Mouse (Mus musculus): Measurements from ENCODE around the gene Atad2b. TPM values are rescaled to one million over a fixed set of nuclear protein-coding genes. Genes with fewer than 3 reads are reported as not detected.
"Not testable (repeated sequence)": the region's sequence is repeated elsewhere in the genome, so short reads cannot be mapped to it uniquely, and the experiment has no call there.

Gene Atad2b
- total and polyA plus RNA-seq, 2 experiments from 2014 or later: 4.9 to 18.2 TPM

DNA sequence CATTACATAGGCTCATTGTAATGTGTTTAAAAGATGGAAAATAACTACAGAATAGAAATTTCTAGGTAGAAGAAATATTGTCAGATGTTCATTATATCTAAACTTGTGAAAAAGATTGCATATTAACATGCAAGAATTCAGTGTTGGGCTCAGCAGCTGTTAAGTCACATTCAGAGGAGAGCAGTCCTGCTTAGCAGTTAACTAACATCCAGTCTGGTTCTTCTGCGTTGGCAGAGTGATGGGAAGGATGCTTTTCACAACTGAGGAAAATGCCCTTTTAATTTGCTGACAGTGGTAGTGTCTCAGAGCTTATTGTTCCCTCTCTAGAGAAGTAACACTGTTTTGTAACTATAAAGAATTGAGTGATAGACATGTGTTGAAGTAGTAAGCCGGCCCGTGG is 88.2 kb downstream of the Atad2b start:
- Histone ChIP-seq H3K4me2 (ENCODE audit: low read depth, low read length) (no peak overlapping the region), H3K9ac (replicated peaks; ENCODE audit: low read depth, low read length) (no peak overlapping the region), H3K36me3 (replicated peaks; ENCODE audit: control insufficient read depth, insufficient read depth, low read length) (peaks cover 15% of the 10 kb centered on the region), H3K9me3 (replicated peaks; ENCODE audit: control insufficient read depth, low read length) (no peaks in the 10 kb centered on the region), H3K4me1 (ENCODE audit: control insufficient read depth, insufficient read depth) (no peaks in the 10 kb centered on the region), H3K27ac (ENCODE audit: low read depth) (no peak overlapping the region), H3K27me3 (ENCODE audit: control insufficient read depth, insufficient read depth, low read length) (no peaks in the 10 kb centered on the region), H3K4me3 (ENCODE audit: low read depth, low read length) (no peak overlapping the region)
- ATAC-seq (ENCODE audit: insufficient read depth, low read depth) (no peak), DNase-seq (ENCODE audit: low spot score) (no peak)
- TF ChIP-seq CTCF (IDR thresholded peaks at IDR 0.05; ENCODE audit: low read depth) (no peak), EP300 (IDR thresholded peaks at IDR 0.05; ENCODE audit: low read depth) (no peak)
- WGBS: 83% methylated on average over 3 of the region's 3 CpGs

DNA sequence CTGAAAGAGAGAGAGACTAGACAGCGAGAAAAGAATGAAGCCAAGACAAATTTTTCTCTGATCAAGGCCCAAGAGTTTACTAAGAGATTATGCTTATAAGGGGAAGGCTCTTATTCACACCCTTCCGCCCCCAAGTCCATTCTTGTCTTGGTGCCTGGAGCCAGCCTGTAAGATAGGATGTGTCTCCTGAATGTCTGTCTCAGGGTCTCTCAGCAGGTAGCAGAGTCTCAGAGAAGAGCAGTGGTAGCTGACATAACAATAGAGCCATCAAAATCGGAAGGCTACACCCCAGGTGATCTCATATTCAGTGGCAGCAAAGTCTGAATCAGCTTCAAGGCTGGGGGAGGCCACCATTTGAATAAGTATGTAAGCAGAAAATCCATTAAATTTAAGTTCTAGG is 88.6 kb downstream of the Atad2b start:
- peaks cover 11% of the 10 kb centered on the region for H3K36me3 ChIP-seq (replicated peaks; ENCODE audit: control insufficient read depth, insufficient read depth, low read length)
- ATAC-seq (ENCODE audit: insufficient read depth, low read depth); H3K27ac ChIP-seq (ENCODE audit: low read depth); H3K4me1 ChIP-seq (ENCODE audit: control insufficient read depth, insufficient read depth); H3K9me3 ChIP-seq (replicated peaks; ENCODE audit: control insufficient read depth, low read length); H3K4me2 ChIP-seq (ENCODE audit: low read depth, low read length); DNase-seq (ENCODE audit: low spot score); H3K9ac ChIP-seq (replicated peaks; ENCODE audit: low read depth, low read length); H3K4me3 ChIP-seq (ENCODE audit: low read depth, low read length); H3K27me3 ChIP-seq (ENCODE audit: control insufficient read depth, insufficient read depth, low read length): not testable (repeated sequence)
- WGBS: 77% methylated on average over 3 of the region's 3 CpGs

DNA sequence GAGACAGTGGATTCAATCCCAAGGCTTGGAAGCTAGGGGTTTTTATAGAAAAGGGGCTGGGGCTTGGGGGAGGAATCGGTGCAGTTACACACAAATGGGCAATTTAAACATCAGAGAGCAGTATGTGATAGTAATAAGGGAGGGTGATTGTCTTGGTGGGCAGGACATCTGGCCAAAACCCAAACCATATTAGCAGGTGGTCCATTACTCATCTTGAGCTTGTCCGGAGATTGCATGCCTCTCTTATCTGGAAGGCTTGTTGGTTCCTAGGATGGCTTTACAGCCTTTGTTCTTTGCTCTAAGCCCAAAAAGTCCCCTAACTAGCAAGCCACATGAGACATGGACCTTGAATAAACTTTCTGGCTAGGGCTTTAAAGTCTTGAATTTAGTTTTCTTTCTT is 91.5 kb downstream of the Atad2b start:
- ATAC-seq (ENCODE audit: insufficient read depth, low read depth); H3K4me2 ChIP-seq (ENCODE audit: low read depth, low read length); H3K4me3 ChIP-seq (ENCODE audit: low read depth, low read length); H3K27me3 ChIP-seq (ENCODE audit: control insufficient read depth, insufficient read depth, low read length); DNase-seq (ENCODE audit: low spot score); H3K4me1 ChIP-seq (ENCODE audit: control insufficient read depth, insufficient read depth); H3K27ac ChIP-seq (ENCODE audit: low read depth); H3K9ac ChIP-seq (replicated peaks; ENCODE audit: low read depth, low read length); H3K9me3 ChIP-seq (replicated peaks; ENCODE audit: control insufficient read depth, low read length): not testable (repeated sequence)
- 65% methylated on average over 2 of the region's 2 CpGs for WGBS
- H3K36me3 ChIP-seq (replicated peaks; ENCODE audit: control insufficient read depth, insufficient read depth, low read length): peaks cover 21% of the 10 kb centered on the region

DNA sequence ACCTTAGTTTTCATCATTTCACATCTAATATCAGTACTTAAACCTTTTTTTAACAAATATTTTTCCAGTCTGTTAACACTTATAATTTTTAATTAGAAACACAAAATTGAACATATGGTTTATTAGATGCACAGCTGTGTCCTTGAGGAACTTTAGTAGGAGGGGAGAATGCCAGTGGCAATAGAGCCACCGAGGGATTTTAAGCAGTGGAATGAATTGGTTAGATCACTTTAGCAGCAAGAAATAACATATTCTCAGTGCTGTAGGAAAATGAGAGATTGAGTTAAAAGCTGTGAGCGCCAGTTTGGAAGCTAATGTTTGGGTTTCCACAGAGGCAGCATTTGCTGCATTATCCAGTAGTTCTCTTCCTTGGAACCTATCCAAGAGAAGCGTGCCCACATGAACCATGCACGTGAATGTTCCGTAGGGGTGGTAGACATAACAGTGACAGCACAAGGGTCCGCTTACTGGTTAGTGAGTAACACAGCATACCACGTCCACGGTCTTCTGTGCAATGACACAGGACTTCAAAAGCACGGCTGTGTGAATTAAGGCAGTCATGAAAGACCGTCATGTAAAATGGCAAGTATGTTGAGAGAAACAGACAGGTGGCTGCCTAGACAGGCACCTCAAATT is 108.2 kb downstream of the Atad2b start:
- ATAC-seq (ENCODE audit: insufficient read depth, low read depth): no peak
- TF ChIP-seq EP300 (IDR thresholded peaks at IDR 0.05; ENCODE audit: low read depth) (no peak), CTCF (IDR thresholded peaks at IDR 0.05; ENCODE audit: low read depth) (no peak)

DNA sequence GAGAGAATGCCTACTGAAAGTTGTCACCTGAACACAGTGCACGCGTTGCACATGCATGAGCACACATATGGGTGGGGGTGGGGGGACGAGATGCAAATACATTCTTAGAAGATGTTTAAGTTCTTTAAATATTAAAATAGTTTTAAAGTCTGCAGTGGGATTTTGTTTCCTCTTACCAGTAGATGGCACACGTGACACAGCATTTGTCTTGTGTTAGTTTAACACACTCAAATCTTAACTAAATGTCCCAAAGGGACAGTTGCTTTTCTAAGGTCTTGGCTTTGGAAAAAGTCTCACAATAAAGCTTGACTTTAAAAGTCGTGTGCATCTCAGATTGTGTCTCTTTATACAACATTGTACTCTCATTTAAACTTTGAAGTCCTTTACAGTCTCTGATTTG is 111.9 kb downstream of the Atad2b start:
- ATAC-seq (ENCODE audit: insufficient read depth, low read depth): no peak
- no peak for DNase-seq (ENCODE audit: low spot score)
- Histone ChIP-seq H3K36me3 (replicated peaks; ENCODE audit: control insufficient read depth, insufficient read depth, low read length) (peaks cover 61% of the 10 kb centered on the region), H3K4me1 (ENCODE audit: control insufficient read depth, insufficient read depth) (no peaks in the 10 kb centered on the region), H3K27me3 (ENCODE audit: control insufficient read depth, insufficient read depth, low read length) (no peaks in the 10 kb centered on the region), H3K4me3 (ENCODE audit: low read depth, low read length) (no peak overlapping the region), H3K9ac (replicated peaks; ENCODE audit: low read depth, low read length) (no peak overlapping the region), H3K9me3 (replicated peaks; ENCODE audit: control insufficient read depth, low read length) (no peaks in the 10 kb centered on the region), H3K4me2 (ENCODE audit: low read depth, low read length) (no peak overlapping the region), H3K27ac (ENCODE audit: low read depth) (no peak overlapping the region)
- 74% methylated on average over 5 of the region's 5 CpGs for WGBS
- peak; percentile 31 for TF ChIP-seq CTCF (IDR thresholded peaks at IDR 0.05; ENCODE audit: low read depth)
- TF ChIP-seq EP300 (IDR thresholded peaks at IDR 0.05; ENCODE audit: low read depth): no peak

More for the DNA sequence above, 108.2 kb downstream of the Atad2b start:
- Histone ChIP-seq H3K4me1 (ENCODE audit: control insufficient read depth, insufficient read depth) (no peaks in the 10 kb centered on the region), H3K36me3 (replicated peaks; ENCODE audit: control insufficient read depth, insufficient read depth, low read length) (peaks cover 34% of the 10 kb centered on the region), H3K4me2 (ENCODE audit: low read depth, low read length) (no peak overlapping the region), H3K4me3 (ENCODE audit: low read depth, low read length) (no peak overlapping the region), H3K9me3 (replicated peaks; ENCODE audit: control insufficient read depth, low read length) (no peaks in the 10 kb centered on the region), H3K27me3 (ENCODE audit: control insufficient read depth, insufficient read depth, low read length) (no peaks in the 10 kb centered on the region), H3K27ac (ENCODE audit: low read depth) (no peak overlapping the region), H3K9ac (replicated peaks; ENCODE audit: low read depth, low read length) (no peak overlapping the region)
- 88% methylated on average over 10 of the region's 10 CpGs for WGBS
- DNase-seq (ENCODE audit: low spot score): no peak

DNA sequence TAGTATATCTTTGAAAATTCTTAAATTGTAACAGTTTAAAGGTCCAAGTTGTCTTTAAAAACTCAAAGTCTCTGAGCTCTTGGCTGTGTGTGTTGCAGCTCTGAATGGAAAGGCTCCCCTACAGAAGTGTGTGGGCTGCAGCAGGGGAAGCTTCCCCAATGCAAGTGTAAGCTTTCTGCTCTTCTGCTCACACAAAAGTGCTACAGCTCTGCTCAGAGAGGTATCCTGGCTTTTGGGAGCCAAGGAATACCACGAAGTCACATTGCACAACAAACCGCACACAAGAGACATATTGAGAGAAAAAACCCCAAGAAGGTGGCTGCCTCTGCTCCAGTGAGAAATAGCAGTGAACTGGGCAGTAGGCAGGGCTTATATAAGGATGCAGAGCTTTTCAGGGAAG is 120.9 kb downstream of the Atad2b start:
- TF ChIP-seq CTCF (IDR thresholded peaks at IDR 0.05; ENCODE audit: low read depth): no peak
- TF ChIP-seq EP300 (IDR thresholded peaks at IDR 0.05; ENCODE audit: low read depth): no peak
- Histone ChIP-seq H3K27ac (ENCODE audit: low read depth) (no peak overlapping the region), H3K27me3 (ENCODE audit: control insufficient read depth, insufficient read depth, low read length) (no peaks in the 10 kb centered on the region), H3K4me2 (ENCODE audit: low read depth, low read length) (no peak overlapping the region), H3K36me3 (replicated peaks; ENCODE audit: control insufficient read depth, insufficient read depth, low read length) (peaks cover 63% of the 10 kb centered on the region), H3K4me1 (ENCODE audit: control insufficient read depth, insufficient read depth) (no peaks in the 10 kb centered on the region), H3K9me3 (replicated peaks; ENCODE audit: control insufficient read depth, low read length) (no peaks in the 10 kb centered on the region), H3K9ac (replicated peaks; ENCODE audit: low read depth, low read length) (no peak overlapping the region), H3K4me3 (ENCODE audit: low read depth, low read length) (no peak overlapping the region)
- no peak for DNase-seq (ENCODE audit: low spot score)
- WGBS: 96% methylated on average over 2 of the region's 2 CpGs
- no peak for ATAC-seq (ENCODE audit: insufficient read depth, low read depth)
